Mouse (Mus musculus) heart, postnatal 0 days (tissue): ENCODE data around the gene Cdh15. TPM values are rescaled to one million over a fixed set of nuclear protein-coding genes. Genes with fewer than 3 reads are reported as not detected.
A peak's percentile ranks its signal among the peaks of the same experiment; 100 is the strongest.

Experiments used
- ATAC-seq: fragments of 200-750 bp; cut with Nextera tagmentation; 2 replicates; pipeline ENCODE4 v1.8.0; 2017; ENCODE audit warnings: low read depth, moderate number of reproducible peaks, moderate library complexity; ENCODE audit not compliant: insufficient read depth
- DNase-seq: peaks from one replicate; pipeline ENCODE4 v3.0.0-alpha.2; 2016; ENCODE audit warnings: low spot score
- H3K27ac ChIP-seq: fragments of 300-500 bp; sonication (generic); 2 replicates; pipeline ENCODE4 v1.5.1; 2014; ENCODE audit warnings: low read depth, mild to moderate bottlenecking
- H3K27me3 ChIP-seq: fragments of 300-500 bp; sonication (generic); 2 replicates; pipeline ENCODE4 v1.6.1; 2014; ENCODE audit warnings: low read length, mixed read lengths; ENCODE audit not compliant: control insufficient read depth, insufficient read depth
- H3K36me3 ChIP-seq: fragments of 300-500 bp; sonication (generic); replicated peaks from 2 replicates; pipeline ENCODE4 v1.6.1; 2014; ENCODE audit warnings: low read length, mixed read lengths; ENCODE audit not compliant: control insufficient read depth, insufficient read depth
- H3K4me1 ChIP-seq: fragments of 300-500 bp; sonication (generic); 2 replicates; pipeline ENCODE4 v1.6.1; 2014; ENCODE audit warnings: antibody characterized with exemption; ENCODE audit not compliant: control insufficient read depth, insufficient read depth
- H3K4me2 ChIP-seq: fragments of 300-500 bp; sonication (generic); 2 replicates; pipeline ENCODE4 v1.6.1; 2014; ENCODE audit warnings: low read depth, mild to moderate bottlenecking, low read length, moderate library complexity
- H3K4me3 ChIP-seq: fragments of 300-500 bp; sonication (generic); 2 replicates; pipeline ENCODE4 v1.5.1; 2014; ENCODE audit warnings: low read depth, low read length
- H3K9ac ChIP-seq: fragments of 300-500 bp; sonication (generic); replicated peaks from 2 replicates; pipeline ENCODE4 v1.6.1; 2014; ENCODE audit warnings: low read depth, low read length, mixed read lengths
- H3K9me3 ChIP-seq: fragments of 300-500 bp; sonication (generic); replicated peaks from 2 replicates; pipeline ENCODE4 v1.6.1; 2016; ENCODE audit warnings: low read length; ENCODE audit not compliant: control insufficient read depth
- CTCF ChIP-seq: IDR thresholded peaks from 2 replicates; pipeline ENCODE4 v1.5.1; 2016; ENCODE audit warnings: antibody characterized with exemption, control low read depth, low read depth
- EP300 ChIP-seq: IDR thresholded peaks from 2 replicates; pipeline ENCODE4 v1.6.1; 2016; ENCODE audit warnings: antibody characterized with exemption, low read depth
- WGBS: fragments of 180-500 bp; shearing (Covaris S2); extraction: QIAGEN DNeasy Blood & Tissue Kit; methylation state at CpG from one replicate; pipeline ENCODE4 v1.1.7; 2014; 5-methylcytosine and 5-hydroxymethylcytosine counted together
- polyA plus RNA-seq: library from polyadenylated mRNA; unstranded; fragments of >200 nt; fragmentation: Nextera tagmentation; extraction: Ambion mirVana; gene quantifications from 2 replicates; pipeline ENCODE4 v1.2.1, GENCODE M21; 2015
- total RNA-seq: library from RNA; depleted of rRNA; stranded (reverse); fragments of >200 nt; gene quantifications from 2 replicates; pipeline ENCODE4 v1.2.3, GENCODE M21; 2014; ENCODE audit warnings: low replicate concordance

The Cdh15 gene
- total and polyA plus RNA-seq, 2 experiments from 2014 or later = not detected

DNA sequence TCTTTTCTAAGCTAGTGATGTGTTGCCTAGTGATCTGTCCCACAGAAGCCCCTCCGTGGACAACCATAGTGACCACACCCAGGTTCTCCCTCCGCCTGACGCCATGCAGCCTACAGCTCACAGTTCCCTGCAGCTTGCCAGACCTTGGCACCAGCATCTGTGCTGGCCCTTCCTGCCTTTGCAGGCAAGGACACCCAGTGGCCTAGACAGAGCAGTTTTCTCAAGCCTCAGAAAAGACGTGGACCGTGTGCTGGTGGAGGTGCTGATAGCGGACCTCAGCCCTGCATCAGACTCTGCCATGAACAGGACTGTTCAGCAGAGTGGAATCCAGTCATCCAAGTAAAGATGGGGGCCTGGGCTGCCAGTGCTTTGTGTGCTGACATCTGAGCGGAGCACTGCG, 37.4 kb upstream of the Cdh15 start:
- no peak for ATAC-seq

DNA sequence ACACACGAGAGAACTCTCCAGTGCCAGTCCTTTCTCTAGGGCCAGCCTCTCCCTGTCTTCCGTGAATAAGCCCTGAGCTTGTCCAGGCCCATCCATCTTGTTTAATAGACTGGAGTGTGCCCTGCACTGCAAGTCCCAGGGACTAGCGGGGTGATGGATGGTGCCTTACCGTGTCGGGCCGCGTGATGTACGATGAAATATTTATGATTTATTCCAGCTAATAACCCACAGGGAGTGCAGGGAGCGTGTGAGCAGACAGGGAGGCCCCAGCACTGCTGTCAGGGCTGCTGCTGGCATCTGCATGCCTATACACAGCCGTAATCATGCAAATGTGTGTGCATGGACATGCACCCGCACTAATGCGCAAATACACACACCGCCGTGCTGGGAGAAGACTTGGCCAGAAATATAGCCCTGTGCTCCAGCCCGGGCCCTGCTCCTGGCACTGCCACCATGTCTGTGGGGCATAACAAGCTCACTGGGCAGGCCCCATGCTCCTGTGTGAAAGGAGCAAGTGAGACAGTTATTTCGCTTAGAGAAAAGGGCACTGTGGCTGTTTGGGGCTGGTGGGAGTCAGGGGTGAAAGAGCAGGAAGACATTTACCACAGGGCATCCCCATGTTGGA, 35.8 kb upstream of the Cdh15 start:
- DNase-seq = no peak
- no peak for ATAC-seq
- TF ChIP-seq CTCF (no peak), EP300 (no peak)

More for the DNA sequence above, 37.4 kb upstream of the Cdh15 start:
- TF ChIP-seq EP300 (no peak), CTCF (no peak)
- 71% methylated on average over 8 of the region's 8 CpGs for WGBS
- no peak overlapping the region for H3K4me3 ChIP-seq
- no peaks in the 10 kb centered on the region for H3K27me3 ChIP-seq
- no peaks in the 10 kb centered on the region for H3K9me3 ChIP-seq
- no peak overlapping the region for H3K9ac ChIP-seq
- peaks cover 22% of the 10 kb centered on the region for H3K36me3 ChIP-seq
- no peak overlapping the region for H3K27ac ChIP-seq
- no peaks in the 10 kb centered on the region for H3K4me1 ChIP-seq
- H3K4me2 ChIP-seq = no peak overlapping the region
- DNase-seq = no peak

DNA sequence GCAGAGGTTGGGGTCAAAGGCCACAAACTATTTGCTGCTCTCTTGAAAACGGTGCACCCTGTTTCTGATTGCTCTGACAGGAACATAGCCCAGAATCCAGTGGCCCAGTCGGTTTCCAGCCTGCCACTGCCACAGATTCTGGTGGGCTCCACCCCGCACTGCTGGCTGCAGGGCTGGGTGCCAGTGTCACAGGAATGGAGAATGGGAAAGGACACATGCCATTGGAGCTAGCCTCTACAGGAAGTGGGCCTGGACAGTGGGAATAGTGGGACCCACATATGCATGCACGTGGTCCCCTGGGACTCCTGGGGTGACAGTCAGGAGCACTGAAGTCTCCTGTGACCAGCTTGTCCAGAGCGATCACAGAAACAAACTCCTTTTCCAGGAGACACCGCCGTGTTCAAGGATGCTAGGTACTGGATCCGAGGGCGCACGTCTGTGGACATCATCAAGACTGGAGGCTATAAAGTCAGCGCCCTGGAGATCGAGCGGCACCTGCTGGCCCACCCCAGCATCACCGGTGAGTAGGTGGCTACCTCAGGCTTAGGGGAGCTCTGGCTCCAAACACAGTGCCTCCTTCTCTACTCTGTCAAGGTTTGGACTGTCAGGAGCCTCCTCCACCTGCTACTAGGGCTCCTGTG, 35.0 kb upstream of the Cdh15 start:
- no peak for DNase-seq
- Histone ChIP-seq H3K4me2 (no peak overlapping the region), H3K4me1 (no peaks in the 10 kb centered on the region), H3K27me3 (no peaks in the 10 kb centered on the region), H3K9ac (no peak overlapping the region), H3K9me3 (no peaks in the 10 kb centered on the region), H3K4me3 (no peak overlapping the region), H3K27ac (no peak overlapping the region), H3K36me3 (peaks cover 22% of the 10 kb centered on the region)
- 65% methylated on average over 14 of the region's 14 CpGs for WGBS
- TF ChIP-seq EP300 (no peak), CTCF (peak; percentile 39)
- no peak for ATAC-seq

More for the DNA sequence above, 35.8 kb upstream of the Cdh15 start:
- Histone ChIP-seq H3K27me3 (no peaks in the 10 kb centered on the region), H3K27ac (no peak overlapping the region), H3K4me1 (no peaks in the 10 kb centered on the region), H3K9ac (no peak overlapping the region), H3K36me3 (peaks cover 22% of the 10 kb centered on the region), H3K4me2 (no peak overlapping the region), H3K9me3 (no peaks in the 10 kb centered on the region), H3K4me3 (no peak overlapping the region)
- 90% methylated on average over 16 of the region's 16 CpGs for WGBS

DNA sequence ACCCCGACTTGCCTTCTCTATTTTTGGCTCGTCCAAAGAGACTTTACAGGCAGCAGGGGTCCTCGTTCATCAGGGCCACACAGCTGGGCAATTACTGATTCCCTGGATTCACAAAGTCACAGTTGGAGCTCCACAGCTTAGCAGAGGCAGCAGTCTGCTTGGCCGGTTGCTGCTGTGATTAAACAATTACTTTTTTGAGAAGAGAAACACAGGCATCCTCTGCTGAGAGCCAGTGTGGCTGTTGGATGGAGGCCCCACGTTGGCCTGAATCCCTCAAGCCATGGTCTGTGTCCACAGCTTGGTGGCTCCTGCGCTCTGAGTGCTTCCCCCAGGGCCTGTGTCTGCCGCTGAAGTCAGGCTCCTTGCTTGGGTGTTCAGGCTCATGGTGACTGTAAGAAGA, 33.2 kb upstream of the Cdh15 start:
- peaks cover 22% of the 10 kb centered on the region for H3K36me3 ChIP-seq
- ATAC-seq = no peak
- TF ChIP-seq EP300 = no peak
- TF ChIP-seq CTCF = no peak
- H3K27me3 ChIP-seq = no peaks in the 10 kb centered on the region
- no peak overlapping the region for H3K9ac ChIP-seq
- no peak overlapping the region for H3K27ac ChIP-seq
- no peak overlapping the region for H3K4me2 ChIP-seq
- H3K9me3 ChIP-seq = no peaks in the 10 kb centered on the region
- H3K4me3 ChIP-seq = no peak overlapping the region
- H3K4me1 ChIP-seq = no peaks in the 10 kb centered on the region
- WGBS = 29% methylated on average over 7 of the region's 7 CpGs
- no peak for DNase-seq

DNA sequence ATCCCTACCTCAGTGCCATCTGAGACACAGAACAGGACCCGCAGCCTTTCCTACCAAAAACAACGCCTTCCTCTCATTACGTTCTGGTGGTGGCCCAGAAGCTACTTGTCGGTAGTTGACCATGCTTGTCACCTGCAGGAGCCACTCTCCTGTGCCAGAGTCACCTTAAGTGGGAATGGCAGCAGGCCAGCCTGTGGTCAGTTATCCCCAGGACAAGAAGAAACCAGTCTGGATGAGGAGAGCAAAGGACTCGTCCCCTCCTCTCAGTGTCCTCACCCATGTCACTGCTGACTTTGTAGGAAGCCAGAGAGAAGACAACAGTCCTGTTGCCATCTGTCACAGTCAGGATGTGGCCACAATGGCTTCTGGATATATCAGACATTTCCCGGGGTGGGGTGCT, 30.8 kb upstream of the Cdh15 start:
- no peak for ATAC-seq
- no peak for DNase-seq
- H3K9ac ChIP-seq = no peak overlapping the region
- H3K4me3 ChIP-seq = no peak overlapping the region
- H3K27me3 ChIP-seq = no peaks in the 10 kb centered on the region
- no peaks in the 10 kb centered on the region for H3K9me3 ChIP-seq
- no peak overlapping the region for H3K27ac ChIP-seq
- peaks cover 15% of the 10 kb centered on the region for H3K36me3 ChIP-seq
- H3K4me1 ChIP-seq = no peaks in the 10 kb centered on the region
- WGBS = 89% methylated on average over 6 of the region's 6 CpGs
- TF ChIP-seq EP300 (no peak), CTCF (no peak)
- no peak overlapping the region for H3K4me2 ChIP-seq
